Mouse (Mus musculus): ENCODE results near the gene Pstk.
A peak's percentile ranks its signal among the peaks of the same experiment; 100 is the strongest.

DNA sequence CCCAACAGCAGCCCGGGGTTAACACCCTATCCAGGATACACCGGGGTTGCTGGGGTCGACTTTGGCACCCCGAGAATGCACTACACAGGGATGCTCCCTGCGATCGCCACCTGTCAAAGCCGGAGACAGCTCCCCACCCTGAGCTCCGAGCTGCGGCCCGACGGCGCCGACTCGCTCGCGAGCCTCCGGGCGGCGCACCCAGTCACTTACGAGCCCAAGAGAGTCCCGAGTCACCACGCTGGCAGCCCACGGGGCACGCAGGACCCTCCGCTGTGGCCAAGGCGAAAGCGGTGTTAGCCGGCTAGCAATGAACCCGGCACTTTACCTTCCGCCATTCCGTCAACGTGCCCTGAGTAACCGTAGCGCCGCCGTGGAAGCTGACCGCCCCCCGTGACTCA lies 39.0 kb downstream of the Pstk start:
- 0 out of 2 replicates have a peak, but pooled peaks have one; percentile 17 for TF ChIP-seq CTCF (IDR thresholded peaks at IDR 0.05; ENCODE audit: low read depth)
- TF ChIP-seq EP300 (IDR thresholded peaks at IDR 0.05; ENCODE audit: low read depth): no peak

Measured in liver, postnatal 0 days (tissue).